Mouse (Mus musculus) CD4-positive, CD25-positive, alpha-beta regulatory T cell, adult 2 months (primary cell): Measurements from ENCODE around the gene Olfr169.
"Not testable (repeated sequence)": the region's sequence is repeated elsewhere in the genome, so short reads cannot be mapped to it uniquely, and the experiment has no call there.

ENCODE experiments used
- DNase-seq: peaks from one replicate; pipeline ENCODE4 v3.0.0-alpha.2; 2012; ENCODE audit warnings: low read depth, low spot score

Olfr169 gene

DNA sequence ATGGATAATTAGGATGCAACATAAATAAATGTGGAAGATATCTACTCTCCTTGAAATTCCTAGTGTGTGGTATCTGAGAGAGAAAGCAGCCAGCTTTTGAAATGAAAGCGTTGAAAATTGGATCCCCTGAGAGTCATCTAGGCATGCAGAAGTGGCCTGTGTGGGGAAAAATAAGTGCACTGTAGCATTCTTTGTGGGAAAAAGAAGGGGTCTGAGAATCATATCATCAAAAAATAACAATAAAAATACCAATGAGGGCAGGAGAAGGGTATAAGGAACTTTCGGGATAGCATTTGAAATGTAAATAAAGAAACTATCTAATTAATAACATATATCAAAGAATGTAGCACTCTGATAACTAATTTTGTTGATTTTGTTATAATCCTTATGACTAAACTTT is at the start of gene Olfr169:
Gene Olfr169, minus strand, starts transcription at position 101 of the 400 bp plus-strand sequence.
- DNase-seq: not testable (repeated sequence)

DNA sequence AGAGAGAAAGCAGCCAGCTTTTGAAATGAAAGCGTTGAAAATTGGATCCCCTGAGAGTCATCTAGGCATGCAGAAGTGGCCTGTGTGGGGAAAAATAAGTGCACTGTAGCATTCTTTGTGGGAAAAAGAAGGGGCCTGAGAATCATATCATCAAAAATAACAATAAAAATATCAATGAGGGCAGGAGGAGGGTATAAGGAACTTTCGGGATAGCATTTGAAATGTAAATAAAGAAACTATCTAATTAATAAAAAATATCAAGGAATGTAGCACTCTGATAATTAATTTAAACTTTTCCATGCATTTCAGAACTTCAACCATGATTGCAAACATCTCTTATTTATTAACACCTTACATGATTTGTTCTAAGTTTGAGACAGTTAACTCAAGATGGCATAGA is 40.2 kb upstream of the Olfr169 start, which contains the start of gene Olfr170:
Gene Olfr170, minus strand, starts transcription at position 101 of the 400 bp plus-strand sequence.
- DNase-seq: not testable (repeated sequence)

DNA sequence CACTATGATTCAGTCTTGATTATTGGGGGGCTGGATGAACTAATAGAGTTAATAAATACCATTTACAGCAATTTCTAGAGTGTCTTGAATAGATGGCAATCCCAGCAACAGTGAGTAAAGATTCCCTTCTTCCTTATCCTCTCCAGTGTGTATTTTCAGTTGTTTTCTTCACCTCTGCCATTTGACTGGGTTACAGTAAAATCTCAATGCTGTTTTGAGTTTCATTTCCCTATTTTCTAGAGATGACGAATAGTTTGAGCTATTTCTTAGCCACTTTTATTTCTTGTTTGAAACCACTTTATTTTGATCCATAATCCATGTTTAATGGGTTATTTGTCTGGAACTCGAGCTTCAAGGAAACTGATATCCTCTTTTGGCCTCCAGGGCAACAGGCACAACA is 31.6 kb upstream of the Olfr169 start:
- no peak for DNase-seq

DNA sequence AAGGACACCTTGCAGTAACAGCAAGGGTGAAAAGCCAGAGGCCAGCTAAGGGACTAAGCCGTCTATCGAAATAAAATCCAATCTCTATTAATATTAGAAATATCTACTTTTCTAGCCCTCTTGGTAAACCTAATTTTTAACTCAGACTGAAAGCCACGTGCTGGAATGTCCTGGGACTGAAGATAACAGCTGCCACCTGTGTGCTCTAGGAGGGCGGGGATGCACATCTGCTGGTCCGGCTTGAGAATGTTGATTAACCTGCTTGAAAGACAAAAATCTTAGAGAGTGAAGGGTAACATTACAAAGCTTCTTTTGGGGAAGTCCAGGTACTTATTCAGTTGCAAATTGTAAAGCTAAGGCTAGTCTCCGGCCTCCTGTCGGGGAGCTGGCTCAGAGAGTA is 18.2 kb downstream of the Olfr169 start:
- DNase-seq: not testable (repeated sequence)

DNA sequence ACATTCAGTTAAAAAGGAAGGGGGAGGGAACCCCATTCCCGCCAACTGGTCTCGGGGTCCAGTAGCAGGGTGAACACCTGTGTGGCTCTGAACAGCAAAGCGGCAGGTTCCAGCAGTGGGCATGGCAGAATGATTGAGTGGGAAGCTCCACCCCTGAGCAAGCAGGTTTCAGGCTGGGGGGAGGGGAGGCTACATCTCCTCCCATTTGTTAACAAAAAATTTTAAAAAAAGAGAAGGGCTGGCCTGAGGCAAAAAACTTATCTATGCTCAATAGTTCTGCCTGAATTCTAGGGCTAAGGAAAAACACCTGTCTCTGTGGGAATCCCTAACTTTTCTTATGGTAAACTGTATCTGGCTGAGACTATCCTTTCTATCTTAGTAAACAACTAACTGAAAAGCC is 19.4 kb downstream of the Olfr169 start:
- DNase-seq: not testable (repeated sequence)

DNA sequence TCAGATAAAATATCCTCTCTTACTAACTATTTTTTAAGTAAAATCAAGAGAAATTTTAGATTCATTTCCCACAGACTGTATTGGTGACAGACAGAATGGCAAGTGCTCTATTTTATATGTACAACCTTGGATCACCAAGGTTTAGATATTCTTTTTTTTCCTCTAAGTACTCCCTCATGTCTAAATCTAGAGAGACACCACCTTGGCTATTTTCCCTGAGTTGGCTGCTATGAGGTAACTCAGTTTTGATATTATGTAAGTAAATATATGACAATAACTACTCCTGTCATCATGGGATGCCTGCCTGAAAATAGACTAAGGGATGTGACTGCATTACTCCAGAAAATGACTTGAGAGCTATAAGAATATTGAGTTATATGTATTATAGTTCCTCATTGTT is 36.2 kb downstream of the Olfr169 start, which contains the start of gene Olfr168:
Gene Olfr168, minus strand, starts transcription at position 101 of the 400 bp plus-strand sequence.
- no peak for DNase-seq

DNA sequence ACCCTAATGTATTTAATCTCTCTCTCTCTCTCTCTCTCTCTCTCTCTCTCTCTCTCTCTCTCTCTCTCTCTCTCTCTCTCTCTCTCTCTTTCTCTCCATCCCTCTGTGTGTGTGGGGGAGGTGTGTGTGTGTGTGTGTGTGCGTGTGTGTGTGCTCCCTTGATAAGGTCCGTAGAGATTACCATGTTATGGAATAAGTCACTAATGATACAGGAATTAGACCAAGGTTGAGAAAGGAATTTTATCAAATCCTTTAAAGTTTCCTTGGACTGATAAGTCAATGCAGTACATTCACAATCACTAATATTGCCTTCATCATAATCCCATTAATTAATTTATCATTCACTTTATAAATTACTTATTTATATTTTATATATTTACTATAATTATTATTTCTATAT is 49.4 kb downstream of the Olfr169 start, which contains the start of gene Olfr167:
Gene Olfr167, minus strand, starts transcription at position 101 of the 400 bp plus-strand sequence.
- DNase-seq: no peak
